Mouse (Mus musculus): ENCODE results near the gene Cfap46.

The Cfap46 gene

GRCm38 (mm10) chr7:139683706-139684552 lies at the start of gene Cfap46:
TSS of gene Cfap46 (minus strand) at chr7:139683817.
- DNase-seq (ENCODE audit: low spot score), result peak; percentile 63

- DNase-seq (ENCODE audit: low spot score), result no peak
Observed at GRCm38 (mm10) chr7:139731276-139731696, 47.7 kb upstream of the Cfap46 start.

- DNase-seq (ENCODE audit: low spot score), result no peak
Observed at GRCm38 (mm10) chr7:139727072-139727471, 43.5 kb upstream of the Cfap46 start.

GRCm38 (mm10) chr7:139725641-139726040 lies 42.0 kb upstream of the Cfap46 start:
- no peak for DNase-seq (ENCODE audit: low spot score)

- no peak for DNase-seq (ENCODE audit: low spot score)
Observed at GRCm38 (mm10) chr7:139723986-139724385, 40.4 kb upstream of the Cfap46 start.

GRCm38 (mm10) chr7:139721196-139721595 lies 37.6 kb upstream of the Cfap46 start:
- DNase-seq (ENCODE audit: low spot score), result no peak

- DNase-seq (ENCODE audit: low spot score), result no peak
Observed at GRCm38 (mm10) chr7:139717781-139718180, 34.2 kb upstream of the Cfap46 start.

GRCm38 (mm10) chr7:139711821-139712220 lies 28.2 kb upstream of the Cfap46 start:
- DNase-seq (ENCODE audit: low spot score), result no peak

GRCm38 (mm10) chr7:139706411-139707120 lies 22.9 kb upstream of the Cfap46 start:
- no peak for DNase-seq (ENCODE audit: low spot score)

- no peak for DNase-seq (ENCODE audit: low spot score)
Observed at GRCm38 (mm10) chr7:139705781-139706180, 22.2 kb upstream of the Cfap46 start.

GRCm38 (mm10) chr7:139705081-139705480 lies 21.5 kb upstream of the Cfap46 start:
- no peak for DNase-seq (ENCODE audit: low spot score)

GRCm38 (mm10) chr7:139703826-139704199 lies 20.2 kb upstream of the Cfap46 start:
- DNase-seq (ENCODE audit: low spot score), result no peak

- peak; percentile 66 for DNase-seq (ENCODE audit: low spot score)
Observed at GRCm38 (mm10) chr7:139703146-139703825, 19.7 kb upstream of the Cfap46 start.

GRCm38 (mm10) chr7:139701651-139702301 lies 18.2 kb upstream of the Cfap46 start:
- DNase-seq (ENCODE audit: low spot score), result no peak

GRCm38 (mm10) chr7:139692641-139693294 lies 9.2 kb upstream of the Cfap46 start:
- DNase-seq (ENCODE audit: low spot score), result no peak

- no peak for DNase-seq (ENCODE audit: low spot score)
Observed at GRCm38 (mm10) chr7:139692211-139692610, 8.6 kb upstream of the Cfap46 start.

- no peak for DNase-seq (ENCODE audit: low spot score)
Observed at GRCm38 (mm10) chr7:139685336-139685735, 1.7 kb upstream of the Cfap46 start.

- peak; percentile 88 for DNase-seq (ENCODE audit: low spot score)
Observed at GRCm38 (mm10) chr7:139684553-139684929, 924 bp upstream of the Cfap46 start.

- DNase-seq (ENCODE audit: low spot score), result no peak
Observed at GRCm38 (mm10) chr7:139681921-139682598, 1.6 kb downstream of the Cfap46 start.

GRCm38 (mm10) chr7:139676433-139676832 lies 7.2 kb downstream of the Cfap46 start:
- peak; percentile 3 for DNase-seq (ENCODE audit: low spot score)

GRCm38 (mm10) chr7:139666871-139667270 lies 16.7 kb downstream of the Cfap46 start:
- no peak for DNase-seq (ENCODE audit: low spot score)

Measured in adipocyte (in vitro differentiated cells).